Mouse (Mus musculus): ENCODE data around the gene Acsf3.
A peak's percentile ranks its signal among the peaks of the same experiment; 100 is the strongest.

The Acsf3 gene

DNA sequence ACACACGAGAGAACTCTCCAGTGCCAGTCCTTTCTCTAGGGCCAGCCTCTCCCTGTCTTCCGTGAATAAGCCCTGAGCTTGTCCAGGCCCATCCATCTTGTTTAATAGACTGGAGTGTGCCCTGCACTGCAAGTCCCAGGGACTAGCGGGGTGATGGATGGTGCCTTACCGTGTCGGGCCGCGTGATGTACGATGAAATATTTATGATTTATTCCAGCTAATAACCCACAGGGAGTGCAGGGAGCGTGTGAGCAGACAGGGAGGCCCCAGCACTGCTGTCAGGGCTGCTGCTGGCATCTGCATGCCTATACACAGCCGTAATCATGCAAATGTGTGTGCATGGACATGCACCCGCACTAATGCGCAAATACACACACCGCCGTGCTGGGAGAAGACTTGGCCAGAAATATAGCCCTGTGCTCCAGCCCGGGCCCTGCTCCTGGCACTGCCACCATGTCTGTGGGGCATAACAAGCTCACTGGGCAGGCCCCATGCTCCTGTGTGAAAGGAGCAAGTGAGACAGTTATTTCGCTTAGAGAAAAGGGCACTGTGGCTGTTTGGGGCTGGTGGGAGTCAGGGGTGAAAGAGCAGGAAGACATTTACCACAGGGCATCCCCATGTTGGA is 36.7 kb downstream of the Acsf3 start:
- no peak for DNase-seq

DNA sequence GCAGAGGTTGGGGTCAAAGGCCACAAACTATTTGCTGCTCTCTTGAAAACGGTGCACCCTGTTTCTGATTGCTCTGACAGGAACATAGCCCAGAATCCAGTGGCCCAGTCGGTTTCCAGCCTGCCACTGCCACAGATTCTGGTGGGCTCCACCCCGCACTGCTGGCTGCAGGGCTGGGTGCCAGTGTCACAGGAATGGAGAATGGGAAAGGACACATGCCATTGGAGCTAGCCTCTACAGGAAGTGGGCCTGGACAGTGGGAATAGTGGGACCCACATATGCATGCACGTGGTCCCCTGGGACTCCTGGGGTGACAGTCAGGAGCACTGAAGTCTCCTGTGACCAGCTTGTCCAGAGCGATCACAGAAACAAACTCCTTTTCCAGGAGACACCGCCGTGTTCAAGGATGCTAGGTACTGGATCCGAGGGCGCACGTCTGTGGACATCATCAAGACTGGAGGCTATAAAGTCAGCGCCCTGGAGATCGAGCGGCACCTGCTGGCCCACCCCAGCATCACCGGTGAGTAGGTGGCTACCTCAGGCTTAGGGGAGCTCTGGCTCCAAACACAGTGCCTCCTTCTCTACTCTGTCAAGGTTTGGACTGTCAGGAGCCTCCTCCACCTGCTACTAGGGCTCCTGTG is 37.4 kb downstream of the Acsf3 start:
- peak; percentile 61 for DNase-seq

DNA sequence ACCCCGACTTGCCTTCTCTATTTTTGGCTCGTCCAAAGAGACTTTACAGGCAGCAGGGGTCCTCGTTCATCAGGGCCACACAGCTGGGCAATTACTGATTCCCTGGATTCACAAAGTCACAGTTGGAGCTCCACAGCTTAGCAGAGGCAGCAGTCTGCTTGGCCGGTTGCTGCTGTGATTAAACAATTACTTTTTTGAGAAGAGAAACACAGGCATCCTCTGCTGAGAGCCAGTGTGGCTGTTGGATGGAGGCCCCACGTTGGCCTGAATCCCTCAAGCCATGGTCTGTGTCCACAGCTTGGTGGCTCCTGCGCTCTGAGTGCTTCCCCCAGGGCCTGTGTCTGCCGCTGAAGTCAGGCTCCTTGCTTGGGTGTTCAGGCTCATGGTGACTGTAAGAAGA is 39.3 kb downstream of the Acsf3 start:
- no peak for DNase-seq

DNA sequence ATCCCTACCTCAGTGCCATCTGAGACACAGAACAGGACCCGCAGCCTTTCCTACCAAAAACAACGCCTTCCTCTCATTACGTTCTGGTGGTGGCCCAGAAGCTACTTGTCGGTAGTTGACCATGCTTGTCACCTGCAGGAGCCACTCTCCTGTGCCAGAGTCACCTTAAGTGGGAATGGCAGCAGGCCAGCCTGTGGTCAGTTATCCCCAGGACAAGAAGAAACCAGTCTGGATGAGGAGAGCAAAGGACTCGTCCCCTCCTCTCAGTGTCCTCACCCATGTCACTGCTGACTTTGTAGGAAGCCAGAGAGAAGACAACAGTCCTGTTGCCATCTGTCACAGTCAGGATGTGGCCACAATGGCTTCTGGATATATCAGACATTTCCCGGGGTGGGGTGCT is 41.7 kb downstream of the Acsf3 start:
- DNase-seq = no peak

DNA sequence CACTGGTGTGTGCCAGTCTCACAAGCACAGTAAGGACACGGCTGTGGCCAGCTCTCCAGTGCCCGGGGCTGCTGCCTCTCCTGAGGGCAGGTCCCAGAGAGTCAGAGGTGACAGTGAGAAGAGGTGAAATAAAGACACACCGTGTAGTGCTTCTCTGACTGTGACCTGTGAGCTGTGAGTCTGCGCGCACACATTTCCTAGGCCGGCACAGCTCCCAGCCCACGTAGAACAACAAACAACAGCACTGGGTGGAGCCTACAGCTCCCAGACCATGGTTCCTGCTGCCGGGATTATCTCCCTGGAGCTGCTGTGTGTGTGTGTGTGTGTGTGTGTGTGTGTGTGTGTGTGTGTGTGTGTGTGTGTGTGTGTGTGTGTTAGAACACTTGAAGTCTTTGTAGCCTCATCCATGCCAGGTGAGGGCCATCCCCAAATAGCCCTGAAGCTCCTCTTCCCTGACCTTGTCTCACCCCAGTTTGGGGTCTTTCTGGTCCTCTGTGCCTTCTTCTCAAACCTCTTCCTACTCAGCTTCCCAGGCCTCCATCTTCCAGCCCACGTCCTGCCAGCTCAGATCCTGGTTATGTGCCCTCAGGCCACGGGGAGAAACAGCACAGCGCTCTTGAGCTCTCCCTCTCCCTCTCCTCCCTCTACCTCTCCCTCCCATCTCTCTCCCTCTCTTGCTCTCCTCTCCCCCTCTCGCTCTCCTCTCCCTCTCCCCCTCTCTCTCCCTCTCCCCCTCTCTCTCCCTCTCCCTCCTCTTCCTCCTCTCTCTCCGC is 42.6 kb downstream of the Acsf3 start:
- no peak for DNase-seq

DNA sequence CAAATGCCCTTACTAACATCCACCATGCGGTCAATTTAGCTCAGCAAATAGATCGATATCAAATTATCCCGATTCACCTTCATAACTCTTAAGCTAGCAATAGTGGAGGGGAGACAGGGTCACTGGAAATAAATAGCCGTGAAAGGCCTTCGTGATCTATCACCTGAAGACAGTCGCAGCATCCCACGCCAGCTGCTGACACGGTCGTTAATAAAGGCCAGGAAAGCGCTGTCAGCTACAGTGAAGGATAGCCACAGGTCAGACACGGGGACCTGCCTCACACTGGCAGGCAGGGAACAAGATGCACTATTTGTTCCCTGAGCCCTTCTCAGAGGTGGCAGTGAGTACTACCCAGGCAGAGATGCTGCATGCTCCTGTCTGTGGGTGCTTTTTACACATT is 44.5 kb downstream of the Acsf3 start:
- no peak for DNase-seq

DNA sequence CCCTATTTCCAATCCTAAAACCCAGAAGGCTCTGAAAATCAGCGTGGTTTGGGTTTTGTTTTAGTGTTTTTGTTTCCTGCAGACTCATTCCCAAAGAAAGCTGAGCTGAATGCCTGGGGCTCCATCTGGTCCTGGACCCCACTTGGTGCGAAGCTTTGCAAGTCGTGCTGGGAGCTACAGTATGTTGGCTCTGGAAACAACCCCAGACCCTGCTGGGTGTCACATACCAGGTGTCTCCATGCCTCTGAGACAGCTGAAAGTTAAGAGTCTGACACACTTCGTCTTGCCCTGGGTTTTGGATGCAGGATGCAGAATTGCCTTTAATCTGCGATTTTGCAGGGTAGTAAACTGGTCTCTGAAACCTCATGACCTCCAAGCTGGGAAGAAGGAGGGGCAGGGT is 49.3 kb downstream of the Acsf3 start:
- peak; percentile 40 for DNase-seq

DNA sequence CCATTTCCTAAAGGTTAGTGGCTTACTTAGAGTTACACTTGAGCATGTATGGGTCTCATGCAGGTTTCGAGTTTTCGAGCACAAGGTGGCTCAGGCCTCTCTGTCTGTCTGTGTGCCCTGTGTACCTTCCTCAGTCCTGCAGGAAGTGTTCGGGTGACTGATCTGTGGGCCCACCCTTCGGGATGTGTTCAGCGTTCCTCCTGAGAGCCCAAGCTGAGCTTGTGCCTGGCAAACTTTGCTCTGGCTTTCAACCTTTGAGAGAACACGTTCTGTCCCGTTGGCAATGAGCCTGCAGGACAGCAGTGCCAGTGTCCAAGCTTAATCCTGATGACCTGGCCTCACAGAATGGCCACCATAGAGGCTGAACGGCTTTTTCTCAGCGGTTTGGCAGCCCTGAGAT is 49.7 kb downstream of the Acsf3 start:
- no peak for DNase-seq

DNA sequence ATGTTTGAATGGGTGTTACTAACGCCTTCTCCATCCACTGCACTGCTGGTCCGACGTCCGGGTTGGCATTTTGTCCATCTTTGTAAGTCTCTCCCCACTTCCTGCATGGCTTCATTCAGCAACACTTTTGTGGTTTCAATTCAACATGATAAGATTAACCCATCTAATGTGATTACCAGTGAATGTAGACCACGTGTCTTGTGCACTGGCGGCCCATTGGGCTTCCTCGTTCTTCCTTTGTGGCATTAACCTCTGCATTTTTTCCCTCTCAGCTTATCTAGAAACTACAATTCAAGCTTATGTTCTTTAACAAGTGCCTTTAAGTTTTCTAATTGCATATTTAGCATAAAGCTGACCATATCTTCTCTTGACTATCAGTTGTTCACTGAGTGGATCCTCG is 50.1 kb downstream of the Acsf3 start:
- DNase-seq = no peak

DNA sequence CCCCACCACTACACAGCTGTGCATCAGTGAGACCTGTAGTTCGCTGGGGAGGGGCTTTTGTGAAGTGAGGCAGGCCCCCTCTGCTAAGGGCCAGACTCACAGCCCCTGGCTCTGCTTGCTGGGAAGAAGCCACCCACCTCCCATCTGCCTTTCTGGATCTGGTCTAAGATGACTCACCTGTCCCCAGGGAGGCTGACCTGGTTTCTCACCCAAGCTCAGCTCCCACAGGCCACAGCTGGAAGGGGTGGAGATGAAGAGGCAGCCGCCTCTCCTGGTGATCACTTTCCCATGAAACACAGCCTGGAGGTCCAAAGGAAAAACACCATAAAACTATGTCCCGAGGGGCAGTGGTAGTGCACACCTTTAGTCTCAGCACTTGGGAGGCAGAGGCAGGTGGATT is 54.1 kb downstream of the Acsf3 start:
- peak; percentile 19 for DNase-seq

DNA sequence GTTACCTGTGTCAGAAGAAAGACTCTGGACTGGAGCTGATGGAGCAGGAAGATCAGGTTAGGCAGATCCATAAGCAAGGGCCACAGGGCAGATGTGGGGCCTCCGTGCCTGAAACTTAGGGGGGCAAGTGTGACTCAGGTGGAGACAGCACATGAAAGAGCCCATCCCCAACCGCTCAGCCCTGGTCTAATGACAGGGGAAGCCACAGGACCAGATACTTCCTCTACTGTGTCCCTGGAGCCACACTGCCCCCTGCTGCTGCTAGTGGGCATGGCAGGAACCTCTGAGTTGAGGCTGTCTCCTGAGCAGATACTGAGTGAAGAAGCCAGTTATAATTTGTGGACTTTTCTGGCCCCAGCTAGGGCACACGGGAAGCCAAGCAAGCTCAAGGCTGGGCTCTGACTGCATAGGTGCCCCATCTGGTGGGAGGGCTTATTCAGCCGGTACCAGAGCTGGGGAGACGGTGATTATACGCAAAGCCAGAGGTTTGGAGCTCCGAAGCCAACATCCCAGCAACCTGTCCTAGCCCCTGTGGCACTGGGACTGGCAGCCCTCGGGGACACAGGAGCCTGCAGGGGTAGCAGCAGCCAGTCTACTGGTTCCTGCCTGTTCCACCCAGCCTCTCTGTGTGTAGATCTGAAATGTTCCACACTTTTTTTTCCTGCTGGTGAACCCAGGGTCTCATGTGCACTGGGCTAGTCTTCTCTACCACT is 55.2 kb downstream of the Acsf3 start:
- peak; percentile 98 for DNase-seq

DNA sequence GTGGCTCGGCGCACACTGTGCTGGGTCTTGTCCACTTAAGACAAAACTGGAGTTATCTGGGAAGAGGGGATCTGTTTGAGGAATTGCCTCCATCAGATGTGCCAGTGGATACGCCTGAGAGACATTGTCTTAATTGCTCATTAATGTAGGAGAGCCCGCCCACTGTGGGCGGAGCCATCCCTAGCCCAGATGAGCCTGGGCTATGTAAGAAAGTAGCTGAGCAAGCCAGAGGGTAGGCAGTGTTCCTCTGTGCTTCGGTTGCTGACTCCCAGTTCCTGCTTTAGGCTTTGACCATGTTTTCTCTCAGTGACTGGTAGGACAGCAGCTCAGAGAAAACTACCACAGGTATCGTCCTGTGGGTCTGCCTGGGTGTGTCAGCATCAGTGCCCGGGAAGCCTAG is 59.1 kb downstream of the Acsf3 start:
- DNase-seq = no peak

DNA sequence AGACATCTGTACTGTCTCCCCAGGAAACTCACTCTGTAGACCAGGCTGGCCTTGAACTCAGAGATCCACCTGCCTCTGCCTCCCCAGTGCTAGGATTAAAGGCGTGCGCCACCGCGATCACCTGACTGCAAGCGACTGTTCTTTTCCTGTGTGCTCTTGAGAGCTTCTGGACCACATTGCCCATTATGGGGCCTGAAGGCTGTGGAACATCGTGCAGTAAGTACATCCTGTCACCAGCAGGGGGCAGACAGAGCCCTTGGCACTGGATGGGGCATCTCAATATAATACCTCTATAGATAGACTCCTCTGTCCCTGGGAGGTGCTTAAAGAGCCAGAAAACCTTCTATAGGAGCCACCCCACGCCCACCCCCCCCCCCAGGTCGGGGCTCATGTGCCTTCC is 59.7 kb downstream of the Acsf3 start:
- peak; percentile 87 for DNase-seq

DNA sequence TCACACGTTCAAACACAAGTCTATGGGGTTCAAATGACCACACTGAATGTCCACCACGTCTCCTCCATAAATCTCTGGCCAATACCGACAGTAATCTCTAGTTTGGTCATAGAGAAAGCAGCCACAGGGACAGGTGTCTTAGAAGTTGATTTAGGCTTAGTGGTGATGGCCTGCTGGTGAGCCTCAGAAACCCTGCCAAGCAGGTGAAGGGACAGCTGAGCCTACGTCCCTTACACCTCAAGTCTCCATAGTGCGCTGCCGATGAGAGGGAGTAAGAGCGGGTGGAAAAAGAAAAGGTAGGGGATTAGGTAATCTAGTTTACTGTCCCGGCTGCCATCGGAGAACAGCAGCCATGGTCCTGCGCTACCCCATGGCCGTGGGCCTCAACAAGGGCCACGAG is 60.9 kb downstream of the Acsf3 start:
- DNase-seq = no peak

DNA sequence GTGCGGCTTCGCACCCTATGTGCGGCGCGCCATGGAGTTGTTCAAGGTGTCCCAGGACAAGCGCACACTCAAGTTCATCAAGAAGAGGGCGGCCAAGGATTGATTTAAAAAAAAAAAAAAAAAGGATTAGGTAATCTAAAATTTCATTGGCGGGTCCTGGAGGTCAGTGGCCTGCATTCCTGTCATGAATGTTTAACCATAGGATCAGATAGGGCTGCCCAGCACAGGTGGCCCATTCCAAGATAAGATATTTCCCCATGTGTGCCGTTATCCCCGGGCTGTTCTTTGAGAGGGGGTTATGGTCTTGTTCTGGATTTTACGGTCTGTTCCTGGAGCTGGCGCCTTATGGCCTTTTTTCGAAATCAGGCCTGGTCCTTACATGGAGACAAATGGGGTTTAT is 61.4 kb downstream of the Acsf3 start:
- no peak for DNase-seq

DNA sequence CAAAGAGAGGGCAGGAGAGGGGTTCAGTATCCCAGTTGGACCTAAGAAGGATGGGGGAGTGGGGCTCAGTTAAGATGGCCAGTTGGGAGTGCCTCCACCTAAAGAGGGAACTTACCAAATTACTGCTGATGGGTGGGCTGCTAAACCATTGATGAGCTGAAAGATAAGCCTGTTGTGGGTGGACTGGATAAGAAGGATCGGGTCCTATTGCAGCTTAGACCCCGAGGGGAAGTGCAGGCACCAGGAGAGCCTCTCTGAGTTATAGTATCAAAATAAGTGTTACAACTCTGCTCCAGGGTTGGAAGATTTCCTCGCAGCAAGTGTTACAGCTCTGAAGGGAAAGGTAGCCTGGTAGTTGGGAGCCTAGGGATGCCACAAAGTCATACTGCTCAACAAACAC is 68.9 kb downstream of the Acsf3 start:
- DNase-seq = no peak

DNA sequence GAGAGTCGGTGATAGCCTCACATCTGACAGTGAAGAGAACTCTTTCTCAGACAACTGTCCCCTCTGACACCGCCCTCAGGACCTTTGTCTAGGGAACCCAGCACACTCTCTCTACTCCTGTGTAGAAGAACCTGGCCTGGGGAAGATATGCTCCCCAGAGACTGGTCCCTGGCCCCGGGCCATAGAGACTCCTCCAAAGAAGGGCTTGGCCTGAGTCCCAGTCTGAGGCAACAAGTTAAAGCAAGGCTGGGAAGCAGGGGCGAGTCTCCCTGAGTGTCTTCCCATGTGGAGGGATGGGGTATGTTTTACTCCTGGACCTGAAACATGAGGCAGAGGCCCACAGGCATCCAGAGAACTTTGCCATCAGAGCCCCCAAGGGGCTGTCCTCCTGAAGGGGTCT is 70.4 kb downstream of the Acsf3 start:
- DNase-seq = no peak

DNA sequence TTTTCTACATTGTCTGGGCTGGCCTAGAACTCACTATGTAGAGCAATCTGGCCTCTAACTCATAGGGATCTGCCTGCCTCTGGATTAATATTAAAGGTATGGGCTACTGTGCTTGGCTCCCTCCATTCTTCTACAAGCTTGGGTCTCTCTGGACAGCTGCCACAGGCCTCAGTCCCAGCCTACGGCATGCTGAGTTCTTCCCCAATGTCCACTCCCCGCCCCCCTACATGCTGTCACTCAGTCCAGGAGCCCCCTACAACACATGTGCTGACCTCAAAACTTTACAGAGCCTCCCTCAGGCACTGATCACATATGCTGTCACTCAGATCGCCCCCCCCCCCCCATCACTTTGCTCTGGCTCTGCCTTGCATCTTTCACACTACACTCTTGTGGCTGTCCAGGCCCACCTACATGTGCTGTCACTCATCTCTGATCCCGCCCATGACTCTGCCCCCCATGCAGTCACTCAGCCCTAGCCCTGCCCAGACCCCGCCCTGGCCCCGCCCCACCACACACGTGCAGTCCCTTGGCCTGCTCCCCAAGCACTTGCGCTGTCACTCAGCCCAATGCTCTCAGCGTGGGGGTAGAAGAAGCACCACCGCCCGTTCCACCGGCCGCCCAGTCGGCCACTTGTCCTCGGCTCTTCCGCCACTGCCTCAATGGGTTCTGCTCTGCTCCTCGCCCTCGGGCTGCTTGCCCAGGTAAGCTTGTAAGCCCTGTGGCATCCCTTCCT is 72.7 kb downstream of the Acsf3 start, which contains the start of gene Cdh15:
Cdh15 (plus strand) TSS at position 138 of the 733 bp plus-strand sequence.
- DNase-seq = peak; percentile 76

DNA sequence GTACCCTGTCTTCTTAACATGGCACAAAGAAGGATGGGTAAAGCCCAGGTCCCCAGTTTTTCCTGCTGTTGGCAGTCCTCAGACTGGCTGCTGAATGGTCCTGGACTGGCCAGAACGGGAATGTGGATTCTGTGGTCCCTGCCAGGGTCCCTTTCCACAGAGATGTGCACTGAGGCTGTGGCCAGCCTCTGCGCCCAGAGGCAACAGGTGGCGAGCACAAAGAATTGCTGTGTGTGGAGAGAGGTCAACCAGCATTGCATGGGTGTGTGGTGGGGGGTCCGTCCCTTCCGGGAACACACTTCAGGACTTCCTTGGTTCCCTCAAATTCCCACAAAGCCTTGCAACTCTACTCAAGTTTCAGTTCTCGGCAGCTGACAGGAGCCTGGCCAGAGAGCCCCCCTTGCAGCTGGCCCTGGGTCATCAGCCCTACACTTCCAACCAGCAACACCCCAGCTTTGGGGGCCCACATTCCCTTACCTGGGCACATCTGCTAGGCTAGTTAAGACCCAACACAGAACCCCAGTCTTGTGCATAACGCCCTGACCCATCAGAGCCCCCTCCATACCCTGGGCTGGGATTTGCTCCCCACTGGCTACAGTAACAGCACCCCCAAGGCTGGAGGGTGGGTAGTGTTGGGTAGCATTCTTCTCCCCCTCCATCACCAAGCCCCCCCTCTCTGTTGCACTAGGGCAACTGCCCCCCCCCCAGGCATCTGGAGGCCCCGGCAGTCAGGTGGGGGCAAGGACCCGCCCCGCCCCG is 74.0 kb downstream of the Acsf3 start:
- DNase-seq = no peak

DNA sequence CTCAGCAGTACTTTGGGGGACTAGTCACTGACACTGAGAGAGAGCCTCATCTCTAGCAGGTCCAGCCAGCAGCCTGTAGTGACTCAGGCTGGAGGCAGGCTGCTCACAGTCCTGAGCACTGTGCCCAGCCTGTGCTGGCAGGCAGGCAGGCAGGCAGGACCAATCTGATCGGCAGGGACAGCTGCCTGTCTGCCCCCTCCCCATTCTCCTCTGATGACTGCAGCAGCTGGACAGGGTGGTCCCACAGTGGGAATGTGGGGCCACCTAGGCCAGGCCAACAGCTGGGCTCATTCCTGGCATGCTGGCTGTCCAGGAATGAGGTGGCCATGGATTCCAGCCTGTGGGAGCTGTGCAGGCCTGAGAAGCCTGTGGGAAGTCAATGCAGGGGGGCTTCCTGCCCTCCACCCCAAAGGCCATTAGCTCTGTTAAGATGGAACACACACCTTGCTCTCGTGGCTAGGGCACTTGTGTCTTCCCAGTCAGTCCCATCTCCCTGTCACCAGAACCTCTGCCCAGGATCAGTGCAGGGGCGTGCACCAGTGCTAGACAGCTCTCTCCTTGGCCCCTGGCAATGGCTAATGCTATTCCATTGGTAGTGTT is 75.5 kb downstream of the Acsf3 start:
- no peak for DNase-seq

DNA sequence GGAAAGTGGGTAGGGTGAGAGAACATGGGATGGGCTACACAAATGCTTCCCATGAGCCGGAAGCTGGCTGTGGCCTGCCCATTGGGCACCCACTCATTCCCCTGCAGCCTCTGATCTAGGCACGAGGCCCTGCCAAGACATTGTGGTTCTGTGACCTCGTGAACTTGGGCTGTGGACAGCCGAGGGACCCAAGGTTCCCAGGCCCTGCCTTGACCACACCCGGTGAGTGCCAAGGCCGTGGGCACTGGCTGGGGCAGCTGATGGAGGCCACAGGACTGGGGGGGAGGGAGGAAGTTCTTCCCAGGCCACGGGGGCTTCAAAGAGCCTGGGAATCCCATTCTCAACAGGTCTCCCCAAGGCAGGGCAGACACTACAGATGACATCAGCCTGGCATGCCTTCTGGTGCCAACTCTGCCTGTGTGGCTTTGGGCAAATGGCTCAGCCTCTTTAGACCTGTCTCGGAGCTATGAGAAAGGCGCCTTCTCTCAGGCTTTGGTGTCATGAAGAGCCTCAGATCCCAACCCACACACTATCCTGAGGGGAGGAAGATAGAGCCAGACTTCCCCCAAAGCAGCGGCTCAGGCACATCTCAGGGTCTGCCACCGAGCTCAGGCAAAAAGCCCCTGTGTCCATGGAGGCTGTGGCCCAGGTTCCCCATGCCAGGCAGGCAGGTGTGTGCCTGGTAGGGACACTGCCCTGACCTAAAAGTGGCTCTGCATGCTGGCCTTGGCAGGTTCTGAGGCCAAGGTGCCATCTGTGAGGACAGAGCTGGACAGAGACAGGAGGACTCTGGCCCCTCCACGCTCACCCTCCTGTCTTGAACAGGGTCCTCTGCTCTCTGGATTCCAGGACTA is 76.6 kb downstream of the Acsf3 start:
- DNase-seq = no peak
